Mouse (Mus musculus): ENCODE results near the gene Ppox.

DNA sequence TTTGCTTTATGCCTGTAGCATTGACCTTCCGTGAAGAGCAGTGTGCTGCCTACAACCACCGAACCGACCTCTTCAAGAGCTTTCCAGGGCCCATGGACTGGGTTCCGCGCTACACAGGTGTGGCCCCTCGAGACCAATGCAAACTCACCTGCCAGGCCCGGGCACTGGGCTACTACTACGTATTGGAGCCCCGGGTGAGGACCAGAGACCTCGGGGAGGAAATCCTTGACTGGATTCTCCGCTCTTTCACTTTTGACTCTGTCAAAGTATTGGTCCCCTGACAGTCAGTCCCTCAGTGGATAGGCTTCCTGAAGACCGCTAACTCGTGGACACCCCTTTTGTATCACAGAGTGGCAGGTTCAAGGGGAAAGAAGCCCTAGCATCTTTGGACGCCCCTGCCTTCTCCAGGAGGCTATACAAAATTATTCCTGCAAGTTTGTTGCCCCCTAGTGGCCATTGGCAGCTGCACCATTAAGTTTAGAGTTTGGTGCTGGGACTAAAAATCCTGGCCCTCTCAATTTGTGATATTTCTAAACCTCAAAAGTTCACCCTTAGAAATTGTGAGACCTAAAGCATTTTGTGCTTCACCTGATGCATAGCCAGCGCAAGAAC is 23.9 kb downstream of the Ppox start:
- TF ChIP-seq CTCF (IDR thresholded peaks at IDR 0.05; ENCODE audit: control insufficient read depth, insufficient read depth, insufficient replicate concordance, low read depth, low read length) (no peak), POLR2A (IDR thresholded peaks at IDR 0.05; ENCODE audit: control insufficient read depth, low read depth, low read length) (no peak)
